Mouse (Mus musculus) left cerebral cortex, adult 11 months (tissue): ENCODE results near the gene Fbxw5.
A peak's percentile ranks its signal among the peaks of the same experiment; 100 is the strongest.
"Not testable (repeated sequence)": the region's sequence is repeated elsewhere in the genome, so short reads cannot be mapped to it uniquely, and the experiment has no call there.

Source experiments
- DNase-seq: peaks from one replicate; pipeline ENCODE4 v3.0.0; 2022; ENCODE audit warnings: low spot score

The Fbxw5 gene

GRCm38 (mm10) chr2:25509912-25510311, 9.4 kb downstream of the Fbxw5 start:
- no peak for DNase-seq

DNA sequence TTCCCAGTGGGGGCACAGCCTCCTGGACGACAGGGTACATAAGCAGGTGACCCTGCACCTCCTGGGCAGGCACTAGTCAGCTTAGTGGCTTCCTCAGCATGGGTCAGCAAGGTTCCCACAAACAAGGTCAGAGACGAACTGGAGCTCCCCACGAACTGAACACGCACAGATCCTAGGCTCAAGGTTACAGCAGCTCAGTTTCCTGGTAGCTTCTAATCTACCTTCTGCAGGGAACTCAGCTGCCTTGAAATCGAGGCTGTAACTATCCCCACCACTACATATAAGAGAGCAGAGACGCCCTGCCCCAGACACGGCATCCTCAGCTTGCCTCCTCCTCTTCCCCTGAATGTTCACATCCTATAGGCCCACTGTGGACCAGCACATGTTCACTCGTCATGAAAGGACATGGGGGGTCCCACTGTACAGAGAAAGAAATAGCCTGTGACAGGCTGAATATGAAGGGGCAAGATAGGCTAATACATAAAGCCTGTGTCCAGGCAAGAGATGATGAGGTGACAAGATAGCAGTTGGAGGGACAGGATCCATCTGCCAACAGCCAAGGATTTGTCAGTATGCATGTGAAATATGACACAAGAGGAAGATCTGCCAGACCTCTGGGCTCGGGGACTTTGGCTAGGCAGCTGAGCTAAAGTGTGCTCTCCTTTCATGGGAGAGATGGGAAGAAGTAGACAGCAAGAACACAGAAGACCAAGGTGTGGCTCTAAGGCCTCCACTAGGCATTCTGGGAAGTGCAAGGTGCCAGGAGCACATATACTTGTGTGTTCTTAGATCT, 26.2 kb downstream of the Fbxw5 start:
- no peak for DNase-seq

DNA sequence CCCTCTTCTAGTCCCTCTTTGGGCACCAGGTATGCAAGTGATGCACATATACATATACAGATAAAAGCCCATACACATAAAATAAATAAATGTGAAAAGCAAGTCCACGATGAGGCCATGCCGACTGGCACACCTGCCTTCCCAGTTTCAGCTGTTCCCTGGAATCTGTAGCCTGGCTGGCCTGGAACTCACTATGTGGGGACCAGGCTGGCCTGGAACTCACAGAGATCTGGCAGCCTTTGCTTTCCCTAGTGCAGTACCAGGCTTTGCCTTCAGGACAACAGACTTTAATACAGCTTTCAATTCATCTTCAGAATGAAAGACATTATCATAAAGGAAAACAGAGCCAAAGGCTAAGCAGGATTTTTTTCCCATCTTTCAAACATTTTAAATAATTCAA, 33.2 kb downstream of the Fbxw5 start:
- DNase-seq, result no peak

DNA sequence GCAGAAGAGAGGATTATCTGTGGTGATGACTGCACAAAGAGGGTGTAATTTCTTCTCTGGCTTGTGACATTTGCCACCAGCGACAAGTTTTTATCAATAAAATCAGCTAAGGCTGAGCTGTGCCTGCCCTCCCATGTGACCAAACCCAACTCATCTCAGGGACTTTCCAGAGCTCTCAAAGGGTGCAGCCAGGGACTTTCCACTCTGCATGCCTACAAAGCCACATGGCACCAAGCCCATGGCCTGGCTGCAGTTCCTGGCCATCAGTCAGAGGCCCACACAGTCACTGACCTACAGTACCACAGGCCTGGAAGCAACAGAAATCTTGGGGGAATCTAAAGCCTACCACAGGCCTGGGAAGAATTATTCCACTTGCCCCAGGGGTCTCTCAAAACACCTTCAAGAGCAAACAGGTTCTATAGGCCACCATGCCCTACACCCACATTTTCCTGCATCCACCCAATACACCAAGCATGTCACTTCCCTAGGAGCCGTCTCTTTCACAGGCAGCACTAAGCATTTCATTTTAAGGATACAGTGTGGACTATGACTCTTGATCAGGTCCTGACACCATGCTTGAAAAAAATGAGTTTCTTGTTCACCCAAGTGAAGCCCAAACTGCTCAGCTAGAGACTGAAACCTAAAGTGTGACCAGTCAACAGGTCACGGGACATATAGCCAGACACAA, 33.8 kb downstream of the Fbxw5 start:
- peak; percentile 42 for DNase-seq

GRCm38 (mm10) chr2:25534866-25535182, 34.3 kb downstream of the Fbxw5 start:
- no peak for DNase-seq

DNA sequence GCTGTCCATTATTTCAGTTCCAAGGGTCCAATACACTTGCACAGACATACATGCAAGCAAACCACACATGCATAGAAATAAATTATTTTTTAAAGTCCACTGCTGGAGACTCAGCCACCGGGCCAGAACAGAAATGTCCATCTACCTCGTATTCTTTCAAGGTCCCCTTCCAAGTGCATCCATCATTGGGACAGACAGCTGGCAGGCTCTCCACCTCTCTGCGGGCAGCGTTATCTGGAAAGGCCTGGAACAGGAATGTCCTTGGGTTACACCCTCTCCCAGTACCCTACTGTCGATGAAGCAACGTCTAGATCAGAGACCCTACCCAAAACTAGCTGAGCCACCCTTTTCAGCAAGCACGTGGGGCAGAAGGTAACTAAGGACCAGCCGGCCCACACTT, 36.0 kb downstream of the Fbxw5 start:
- no peak for DNase-seq

DNA sequence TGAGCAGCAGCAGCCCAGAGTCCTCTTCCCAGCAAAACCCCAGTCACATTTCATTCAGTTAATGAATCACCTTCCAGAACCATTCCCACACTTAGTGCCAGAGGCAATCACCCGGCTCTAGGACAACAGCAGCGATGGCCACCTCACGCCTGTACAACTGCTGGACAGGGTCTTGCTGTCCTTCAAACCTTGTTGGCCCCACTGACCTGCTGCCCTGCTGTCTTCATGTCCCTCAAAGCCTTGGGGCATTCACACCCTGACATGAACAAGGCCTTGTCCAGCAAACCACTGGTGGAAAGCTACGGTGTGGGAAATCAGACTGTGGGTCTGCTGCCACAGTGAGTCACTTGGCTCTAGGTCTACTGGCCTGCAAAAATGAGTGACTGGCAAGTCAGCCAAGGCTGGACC, 40.0 kb downstream of the Fbxw5 start:
- DNase-seq, result no peak

DNA sequence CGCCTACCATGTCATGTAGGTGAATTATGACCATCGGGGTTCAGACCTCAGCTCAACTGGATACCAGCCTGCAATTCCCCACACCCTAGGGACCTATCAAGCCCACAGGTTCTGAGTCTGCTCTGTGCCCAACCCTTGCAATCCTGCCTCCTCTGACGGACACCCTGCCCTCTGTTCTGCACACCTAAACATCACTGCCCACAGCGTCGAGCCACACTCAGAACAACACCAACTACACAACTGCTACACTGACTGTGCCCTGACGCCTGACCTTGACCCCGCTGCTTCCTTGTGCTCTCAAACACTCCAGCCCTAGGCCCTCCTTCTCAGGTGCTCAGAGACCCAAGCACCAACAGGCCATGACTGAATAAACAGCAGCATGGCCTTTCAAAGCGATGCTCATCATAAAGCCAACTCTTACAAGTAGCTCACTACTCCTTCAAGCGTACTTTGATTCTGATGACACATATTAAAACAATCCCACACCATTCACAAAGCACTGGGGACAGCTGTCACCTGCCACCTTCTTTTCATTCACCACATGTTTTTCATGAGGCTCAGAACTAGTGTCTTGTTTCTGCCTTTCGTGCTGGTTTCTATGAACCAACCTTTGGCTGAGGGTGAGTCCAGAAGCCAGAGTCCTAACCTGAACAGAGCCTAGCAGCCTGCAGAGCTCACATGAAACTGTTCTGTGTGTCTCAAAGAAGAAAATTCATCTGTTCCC, 41.3 kb downstream of the Fbxw5 start:
- no peak for DNase-seq

DNA sequence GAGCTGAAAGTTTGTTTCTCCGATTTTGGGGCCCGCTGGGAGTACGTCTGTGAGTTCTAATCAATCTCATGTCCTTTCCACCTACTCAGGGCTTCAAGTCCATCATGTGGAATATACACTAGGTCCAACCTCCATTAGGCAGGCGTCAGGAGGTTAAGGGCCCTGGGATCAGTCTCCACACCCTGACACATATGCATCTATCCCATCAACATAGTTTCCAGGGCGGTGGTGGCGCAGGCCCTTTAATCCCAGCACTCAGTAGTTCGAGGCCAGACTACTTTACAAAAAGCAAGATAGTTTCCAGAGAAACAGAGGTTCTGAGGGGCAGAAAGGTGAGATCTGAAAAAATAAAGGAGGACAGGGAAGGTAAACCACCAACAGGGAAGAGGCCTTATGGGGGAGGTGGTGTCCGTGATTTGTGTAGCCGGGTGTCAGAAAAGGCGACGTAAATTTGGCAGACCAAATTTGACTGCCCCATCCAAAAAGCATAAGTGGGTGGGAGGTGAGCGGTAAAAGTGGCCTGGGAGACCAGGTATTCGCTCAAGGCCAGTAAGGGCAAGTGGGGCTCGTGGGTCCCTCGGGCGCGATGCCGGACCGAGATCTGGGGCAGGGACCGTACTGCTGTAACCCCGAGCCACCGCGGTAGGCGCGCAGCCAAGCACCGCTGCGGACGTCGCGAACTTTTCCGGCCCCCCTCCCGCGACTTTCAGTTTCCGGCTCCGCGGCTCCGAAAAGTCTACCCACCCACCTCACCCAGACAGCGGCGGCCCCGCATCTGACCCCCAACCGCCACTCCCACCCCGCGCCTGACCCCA, 45.7 kb downstream of the Fbxw5 start:
- DNase-seq, result no peak

- peak; percentile 98 for DNase-seq
These were observed 46.4 kb downstream of the Fbxw5 start, which contains the start of gene Traf2 for GRCm38 (mm10) chr2:25546811-25547491. TSS of gene Traf2 (minus strand) at chr2:25546940.

DNA sequence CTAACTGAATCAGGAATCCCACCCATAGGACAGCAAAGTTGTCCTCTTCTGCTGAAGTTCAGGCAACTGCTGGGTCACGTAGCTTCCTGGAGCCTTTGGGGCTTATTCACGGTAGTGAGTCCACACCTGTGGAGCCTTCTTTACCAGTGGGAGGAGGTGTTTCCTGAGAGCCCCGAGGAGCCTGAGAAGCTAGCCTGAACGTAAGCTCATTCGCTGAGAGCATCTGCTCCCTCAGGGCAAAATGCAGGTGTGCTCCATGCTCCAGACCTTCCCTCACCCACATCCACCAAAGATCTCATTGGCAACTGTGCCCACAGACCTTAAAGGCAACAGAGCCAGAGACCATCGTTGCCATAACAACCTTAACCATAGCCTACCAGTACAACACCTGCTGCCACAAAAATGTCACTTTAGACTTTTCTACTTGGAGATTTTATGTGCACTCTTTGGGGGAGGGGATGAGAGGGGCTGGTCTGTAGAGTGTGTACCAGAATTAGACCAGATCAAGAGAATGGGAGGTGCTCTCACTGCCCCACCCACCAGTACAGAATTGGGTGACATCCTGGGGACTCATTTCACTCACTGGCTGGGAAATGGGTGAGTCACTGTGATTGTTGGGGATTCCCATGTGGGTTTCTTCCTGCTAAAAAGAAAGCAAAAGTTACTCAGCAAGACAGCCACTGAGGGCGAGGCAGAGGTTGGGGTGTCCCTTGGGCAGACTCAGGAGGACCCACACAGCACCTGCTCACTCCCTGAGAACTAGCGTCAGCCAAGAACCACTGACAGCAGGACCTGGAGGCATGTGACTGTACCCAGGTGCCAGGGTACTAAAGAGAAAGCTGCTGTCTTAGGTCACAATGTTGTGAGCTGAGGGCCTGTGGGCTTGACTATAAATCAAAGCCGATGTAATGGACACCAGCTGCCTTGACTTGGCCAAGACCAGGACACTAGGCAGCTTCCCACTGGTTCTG, 48.8 kb downstream of the Fbxw5 start:
- no peak for DNase-seq

DNA sequence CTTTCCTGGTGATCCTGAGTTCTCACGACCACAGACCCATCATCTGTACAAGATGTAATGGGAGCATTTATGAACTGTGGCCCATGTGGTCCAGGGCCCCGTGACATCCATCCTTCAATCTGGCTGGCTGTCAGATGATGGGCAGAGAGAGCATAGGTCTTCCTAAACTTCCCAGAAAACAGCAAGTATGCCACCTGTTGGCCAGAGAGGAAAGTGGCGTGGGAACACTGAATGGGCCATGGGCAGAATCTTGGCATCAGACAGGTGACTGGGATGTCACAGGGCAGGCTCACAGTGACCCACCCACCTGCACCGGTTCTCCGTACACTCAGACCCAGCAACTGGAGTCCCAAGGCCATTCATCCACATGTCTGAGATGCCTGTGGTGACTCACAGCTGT, 50.6 kb downstream of the Fbxw5 start:
- DNase-seq, result no peak

- not testable (repeated sequence) for DNase-seq
These were observed 52.7 kb downstream of the Fbxw5 start for GRCm38 (mm10) chr2:25553171-25553786.
